Mouse (Mus musculus) G1E (cell line): ENCODE measurements around the gene Pdpr. TPM values are rescaled to one million over a fixed set of nuclear protein-coding genes. Genes with fewer than 3 reads are reported as not detected.
A peak's percentile ranks its signal among the peaks of the same experiment; 100 is the strongest.
"Not testable (repeated sequence)": the region's sequence is repeated elsewhere in the genome, so short reads cannot be mapped to it uniquely, and the experiment has no call there.

ENCODE experiments used
- ATAC-seq: 2 replicates; pipeline ENCODE4 v1.8.0; 2016; ENCODE audit warnings: mild to moderate bottlenecking; ENCODE audit not compliant: insufficient number of reproducible peaks, poor library complexity, low FRiP score, severe bottlenecking; ENCODE audit errors: extremely low read depth
- DNase-seq: peaks from one replicate; pipeline ENCODE4 v3.0.0; 2012; ENCODE audit warnings: low spot score
- H3K27me3 ChIP-seq: 2 replicates; pipeline ENCODE4 v1.6.1; 2012; ENCODE audit warnings: mild to moderate bottlenecking, low read length, inconsistent platforms; ENCODE audit not compliant: insufficient read depth
- H3K36me3 ChIP-seq: replicated peaks from 2 replicates; pipeline ENCODE3; 2012; ENCODE audit warnings: mild to moderate bottlenecking, inconsistent platforms
- H3K4me1 ChIP-seq: 2 replicates; pipeline ENCODE4 v1.6.1; 2012; ENCODE audit warnings: low read depth, low read length, inconsistent platforms, mixed read lengths; ENCODE audit not compliant: insufficient read depth
- H3K4me3 ChIP-seq: 2 replicates; pipeline ENCODE4 v1.5.1; 2012; ENCODE audit warnings: low read depth, mild to moderate bottlenecking, inconsistent platforms, low read length, moderate library complexity, mixed read lengths
- H3K9me3 ChIP-seq: replicated peaks from 2 replicates; pipeline ENCODE4 v1.6.1; 2012; ENCODE audit warnings: inconsistent platforms
- CTCF ChIP-seq: IDR thresholded peaks from 2 replicates; pipeline ENCODE4 v1.5.1; 2012; ENCODE audit warnings: low read depth, low read length, inconsistent platforms, mixed read lengths
- GATA1 ChIP-seq: IDR thresholded peaks from 2 replicates; pipeline ENCODE4 v1.6.1; 2012; ENCODE audit warnings: borderline replicate concordance, low read length, inconsistent platforms, mixed read lengths
- GATA2 ChIP-seq: IDR thresholded peaks from 2 replicates; pipeline ENCODE4 v1.6.1; 2012; ENCODE audit warnings: low read depth, low read length, inconsistent platforms, borderline replicate concordance
- POLR2AphosphoS5 ChIP-seq: IDR thresholded peaks from 2 replicates; pipeline ENCODE4 v1.6.1; 2012; ENCODE audit warnings: low read depth, low read length, inconsistent platforms; ENCODE audit not compliant: insufficient replicate concordance
- TAL1 ChIP-seq: conservative IDR thresholded peaks from 2 replicates; pipeline ENCODE4 v1.6.1; 2012; ENCODE audit warnings: low read depth, low read length, inconsistent platforms, mixed read lengths
- polyA plus RNA-seq: library from polyadenylated mRNA; stranded (reverse); fragments of >175 nt; gene quantifications from 2 replicates; pipeline ENCODE4 v1.2.3, GENCODE M21; 2012
- total RNA-seq, 2 experiments: library from RNA; stranded (forward) in 1 of 2; stranded (reverse) in 1 of 2; fragments of 200-1000 nt in 1 of 2; fragments of >200 nt in 1 of 2; fragmentation: Nextera tagmentation in 1 of 2; gene quantifications; 2 replicates each; pipeline ENCODE4 v1.2.3; 2014 to 2017

Pdpr gene
- total and polyA plus RNA-seq, 3 experiments = 9.5 to 19.4 (median 15.7) TPM

DNA sequence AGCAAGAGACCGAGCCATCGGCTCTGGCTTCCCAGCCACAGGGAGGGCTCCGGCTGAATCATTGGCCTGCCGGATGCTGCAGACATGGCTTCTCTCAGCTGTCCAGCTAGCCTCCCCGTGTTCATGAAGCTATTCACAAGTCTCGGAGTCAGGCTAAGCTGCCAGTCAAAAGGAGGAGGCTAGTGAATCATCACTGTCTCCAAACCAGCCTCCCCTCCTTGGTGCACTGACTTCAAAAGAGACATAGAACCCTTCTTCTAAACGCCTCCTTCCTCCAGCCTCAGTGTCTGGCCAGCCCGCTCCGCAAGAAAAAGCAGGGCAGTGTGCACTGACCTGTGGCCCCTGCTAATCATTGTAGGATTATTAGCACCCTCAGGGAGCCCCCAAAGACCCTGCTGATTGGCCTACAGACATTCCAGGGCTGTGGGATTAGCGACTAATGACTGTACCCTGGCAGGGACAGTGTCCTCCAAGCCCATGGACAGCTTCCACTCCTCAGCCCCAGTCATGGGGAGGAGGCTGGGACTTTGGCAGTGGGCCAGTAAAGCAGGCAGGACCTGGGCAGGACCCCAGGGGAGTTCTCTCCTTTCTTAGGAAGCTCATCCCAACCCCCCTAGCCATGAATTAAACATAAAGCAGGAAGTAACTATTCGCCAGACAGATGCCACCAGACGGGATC lies 12.7 kb upstream of the Pdpr start:
- ATAC-seq (no peak), DNase-seq (no peak)
- no peaks in the 10 kb centered on the region for H3K36me3 ChIP-seq
- no peak overlapping the region for H3K4me3 ChIP-seq
- TF ChIP-seq POLR2AphosphoS5 = no peak
- TF ChIP-seq GATA2 = no peak
- TF ChIP-seq TAL1 = no peak
- TF ChIP-seq GATA1 = no peak
- no peak for TF ChIP-seq CTCF
- peaks cover 44% of the 10 kb centered on the region for H3K27me3 ChIP-seq
- no peaks in the 10 kb centered on the region for H3K9me3 ChIP-seq
- peaks cover 2% of the 10 kb centered on the region; the same call in 1 of the 2 replicates for H3K4me1 ChIP-seq

DNA sequence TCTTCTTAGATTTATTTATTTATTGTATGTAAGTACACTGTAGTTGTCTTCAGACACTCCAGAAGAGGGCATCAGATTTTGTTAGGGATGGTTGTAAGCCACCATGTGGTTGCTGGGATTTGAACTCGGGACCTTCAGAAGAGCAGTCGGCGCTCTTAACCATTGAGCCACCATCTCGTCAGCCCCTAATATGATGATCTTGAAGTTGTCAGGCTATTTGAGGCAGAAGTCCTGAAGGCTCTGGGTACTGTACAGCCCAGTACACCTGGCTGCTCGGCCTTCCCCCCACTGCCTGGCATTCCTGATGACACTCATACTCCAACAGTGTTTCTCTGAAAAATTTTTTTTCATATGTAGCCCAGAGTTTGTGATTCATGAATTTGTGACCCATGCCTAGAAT lies 10.5 kb upstream of the Pdpr start:
- H3K36me3 ChIP-seq, ATAC-seq, H3K9me3 ChIP-seq, DNase-seq, H3K4me1 ChIP-seq, H3K4me3 ChIP-seq: not testable (repeated sequence)
- H3K27me3 ChIP-seq = peaks cover 38% of the 10 kb centered on the region

DNA sequence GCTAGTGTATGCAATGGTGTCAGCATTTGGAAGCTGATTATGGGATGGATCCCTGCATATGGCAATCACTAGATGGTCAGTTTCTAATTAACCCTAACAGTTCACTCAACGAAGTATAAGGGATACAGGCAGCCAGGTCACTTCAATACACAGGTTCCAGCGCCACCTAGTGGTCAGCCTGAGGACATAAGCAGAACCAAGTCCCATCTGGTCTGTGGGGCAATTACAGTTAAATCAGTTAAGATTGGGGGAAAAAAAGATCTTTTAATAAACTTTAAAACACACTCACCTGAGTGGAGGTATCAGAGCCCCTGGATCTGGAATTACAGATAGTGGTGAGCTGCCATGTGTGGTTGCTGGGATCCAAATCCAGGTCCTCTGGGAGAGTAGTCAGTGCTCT lies 4.3 kb upstream of the Pdpr start:
- H3K36me3 ChIP-seq = no peaks in the 10 kb centered on the region
- H3K9me3 ChIP-seq = 0 out of 2 replicates have a peak, but pooled peaks cover 2% of the 10 kb centered on the region
- peaks cover 12% of the 10 kb centered on the region for H3K4me1 ChIP-seq
- no peak overlapping the region for H3K4me3 ChIP-seq
- H3K27me3 ChIP-seq = 0 out of 2 replicates have a peak, but pooled peaks cover 4% of the 10 kb centered on the region
- ATAC-seq (peak; percentile 34; the same call in 1 of the 2 replicates), DNase-seq (no peak)
- TF ChIP-seq GATA1 (no peak), CTCF (peak; percentile 70)

DNA sequence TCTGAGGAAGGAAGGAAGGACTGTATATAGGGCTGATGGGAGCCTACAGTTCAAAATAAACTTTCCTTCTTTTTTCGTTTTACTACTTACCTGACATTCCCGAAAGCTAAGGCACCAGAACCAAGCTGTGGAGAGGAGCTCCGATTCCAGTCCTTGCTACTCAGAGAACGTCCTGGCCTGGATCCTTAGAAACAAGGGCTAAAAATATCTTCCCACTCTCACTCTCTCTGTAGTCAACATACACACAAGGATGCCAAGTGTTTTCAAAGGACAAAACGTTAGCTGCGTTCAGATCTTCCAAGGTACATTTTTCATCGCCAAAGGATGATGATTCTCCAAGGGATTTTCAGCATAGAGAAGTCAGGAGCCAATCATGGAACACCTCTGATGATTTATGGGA lies 2.7 kb upstream of the Pdpr start:
- peaks cover 23% of the 10 kb centered on the region for H3K4me1 ChIP-seq
- no peak overlapping the region for H3K4me3 ChIP-seq
- ATAC-seq = no peak
- TF ChIP-seq GATA2 = no peak
- no peak for TF ChIP-seq GATA1
- TF ChIP-seq TAL1 = no peak
- TF ChIP-seq POLR2AphosphoS5 = no peak
- TF ChIP-seq CTCF = no peak
- H3K27me3 ChIP-seq = 0 out of 2 replicates have a peak, but pooled peaks cover 4% of the 10 kb centered on the region
- DNase-seq = no peak
- no peaks in the 10 kb centered on the region for H3K36me3 ChIP-seq
- H3K9me3 ChIP-seq = 0 out of 2 replicates have a peak, but pooled peaks cover 2% of the 10 kb centered on the region

DNA sequence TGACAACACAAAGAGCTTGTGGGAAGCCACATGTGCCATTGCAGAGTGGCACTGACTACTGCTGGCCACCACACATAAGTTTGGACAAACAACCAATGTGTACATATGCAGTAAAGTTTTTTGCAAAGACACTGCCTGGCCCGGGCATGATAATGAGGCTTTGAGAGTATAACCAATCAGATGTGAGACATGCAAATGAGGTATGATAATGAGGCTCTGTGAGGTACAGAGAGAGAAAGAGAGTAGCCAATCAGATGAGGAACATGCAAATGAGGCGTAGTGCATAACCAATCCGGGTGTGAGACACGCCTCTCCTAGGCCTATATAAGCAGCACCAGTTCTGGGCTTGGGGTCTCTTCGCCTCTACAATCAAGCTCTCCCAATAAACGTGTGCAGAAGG lies 2.1 kb upstream of the Pdpr start, which contains the start of gene Clec18a:
TSS of gene Clec18a (minus strand) at position 101 of the 400 bp plus-strand sequence.
- not testable (repeated sequence) for H3K4me3 ChIP-seq, H3K27me3 ChIP-seq

GRCm38 (mm10) chr8:111094719-111095302 lies 381 bp downstream of the Pdpr start:
- H3K9me3 ChIP-seq, ATAC-seq, DNase-seq, H3K36me3 ChIP-seq, H3K27me3 ChIP-seq: not testable (repeated sequence)
- peak overlapping the region; percentile 80 for H3K4me3 ChIP-seq
- H3K4me1 ChIP-seq = peaks cover 23% of the 10 kb centered on the region

More for the DNA sequence above, 2.1 kb upstream of the Pdpr start, which contains the start of gene Clec18a:
- H3K9me3 ChIP-seq, ATAC-seq, DNase-seq, H3K36me3 ChIP-seq: not testable (repeated sequence)
- peaks cover 23% of the 10 kb centered on the region for H3K4me1 ChIP-seq

DNA sequence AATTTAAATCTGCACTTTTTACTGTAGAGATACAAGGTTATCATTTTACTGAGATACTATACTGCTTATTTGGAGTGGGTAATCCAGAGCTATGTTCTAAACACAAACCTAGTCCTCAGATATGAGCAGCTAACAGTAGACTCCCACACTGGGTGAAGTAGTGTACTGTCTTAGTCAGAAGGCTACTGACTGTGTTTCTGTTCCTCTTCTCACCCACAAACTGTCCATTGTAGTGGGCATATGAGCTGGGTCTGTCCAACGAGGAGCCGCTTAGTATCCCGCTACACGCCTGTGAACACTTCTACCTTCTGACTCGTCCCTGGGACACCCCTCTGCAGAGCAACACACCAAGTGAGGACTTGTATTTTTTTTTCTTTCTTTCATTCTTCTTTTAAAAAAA lies 20.5 kb downstream of the Pdpr start:
- ATAC-seq (no peak), DNase-seq (no peak)
- no peaks in the 10 kb centered on the region for H3K4me1 ChIP-seq
- peaks cover 79% of the 10 kb centered on the region for H3K36me3 ChIP-seq
- H3K9me3 ChIP-seq = no peaks in the 10 kb centered on the region
- no peak overlapping the region for H3K4me3 ChIP-seq
- no peaks in the 10 kb centered on the region for H3K27me3 ChIP-seq
- TF ChIP-seq GATA2 (no peak), GATA1 (no peak), CTCF (no peak), POLR2AphosphoS5 (no peak), TAL1 (no peak)
